17 mouse cellular contexts compared by ENCODE assay signal in the genomic region with DNA sequence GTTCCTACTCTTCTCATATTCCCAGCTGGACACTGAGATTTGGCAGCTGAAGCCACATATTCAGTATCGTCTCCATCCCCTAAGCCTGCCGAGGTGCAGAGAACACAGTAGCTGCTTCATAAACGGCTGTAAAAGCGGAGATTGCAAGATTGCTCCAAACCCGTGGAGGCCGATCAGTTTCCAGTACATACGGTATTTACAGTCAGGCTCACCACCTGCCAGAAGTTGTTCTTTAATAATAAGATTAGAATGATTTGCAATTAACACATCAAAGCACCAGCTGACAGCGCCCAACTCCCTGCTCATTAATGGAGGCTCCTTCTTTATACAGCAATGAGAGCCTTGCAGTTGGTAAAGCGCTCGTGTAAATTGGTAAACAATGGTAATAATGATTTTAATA.
DNase-seq lines count a peak whose midpoint lies in the region; ATAC-seq lines count a peak whose summit lies in the region.
"Had no signal": no experiment of that assay in that cellular context is flagged by ENCODE, and none has a peak within 500 bp of the region (broad histone marks: within the 10 kb centered on the region; RNA-seq: fewer than 3 reads in every experiment).

No protein-coding gene starts in this region.

- H3K4me1 ChIP-seq in forebrain, embryonic 12.5 days, result peaks cover 13% of the 10 kb centered on the region; the same call in 1 of the 2 replicates
- peaks cover 21% of the 10 kb centered on the region for H3K4me1 ChIP-seq in forebrain, embryonic 16.5 days (replicated peaks; ENCODE audit: control insufficient read depth, insufficient read depth, low read length)
- H3K4me1 ChIP-seq: liver, embryonic 13.5 days had no signal

- WGBS in forebrain, embryonic 12.5 days, result 40% methylated on average over 10 of the region's 10 CpGs
- 10% methylated on average over 10 of the region's 10 CpGs for WGBS in forebrain, embryonic 16.5 days

- H3K27ac ChIP-seq in forebrain, embryonic 12.5 days, result peak overlapping the region; percentile 65; the same call in 1 of the 2 replicates
- peak overlapping the region; percentile 4 for H3K27ac ChIP-seq in forebrain, embryonic 16.5 days (ENCODE audit: low read length)
- H3K27ac ChIP-seq: hindbrain, embryonic 10.5 days; limb, embryonic 12.5 days; liver, embryonic 13.5 days had no signal

- ATAC-seq in forebrain, embryonic 12.5 days (ENCODE audit: low FRiP score), result peak; percentile 70; the same call in 1 of the 2 replicates
- ATAC-seq in forebrain, embryonic 16.5 days, result peak; percentile 79
- ATAC-seq in megakaryocyte-erythroid progenitor cell, adult 5-6 weeks (replicated peaks; ENCODE audit: low FRiP score, low TSS enrichment, poor library complexity, severe bottlenecking), result no peak
- ATAC-seq: CD4-positive, CD25-positive, alpha-beta regulatory T cell, adult 4 months had no signal

- H3K4me3 ChIP-seq in forebrain, embryonic 12.5 days (replicated peaks), result no peak overlapping the region
- H3K4me3 ChIP-seq in forebrain, embryonic 16.5 days (replicated peaks; ENCODE audit: low read length), result no peak overlapping the region
- H3K4me3 ChIP-seq: hindbrain, embryonic 10.5 days; limb, embryonic 12.5 days; liver, embryonic 13.5 days had no signal

- peaks cover 5% of the 10 kb centered on the region; the same call in 1 of the 2 replicates for H3K27me3 ChIP-seq in forebrain, embryonic 12.5 days
- no peaks in the 10 kb centered on the region for H3K27me3 ChIP-seq in forebrain, embryonic 16.5 days (replicated peaks; ENCODE audit: control insufficient read depth, insufficient read depth, low read length)
- H3K27me3 ChIP-seq: limb, embryonic 12.5 days; liver, embryonic 13.5 days had no signal

- no peak overlapping the region for H3K9ac ChIP-seq in forebrain, embryonic 12.5 days
- peak overlapping the region; percentile 3; the same call in 1 of the 2 replicates for H3K9ac ChIP-seq in forebrain, embryonic 16.5 days (replicated peaks; ENCODE audit: low read depth, low read length)
- H3K9ac ChIP-seq: limb, embryonic 12.5 days; liver, embryonic 13.5 days had no signal

- 0 out of 2 replicates have a peak overlapping the region, but pooled peaks have one; percentile 6 for H3K4me2 ChIP-seq in forebrain, embryonic 12.5 days
- H3K4me2 ChIP-seq in forebrain, embryonic 16.5 days (ENCODE audit: low read length), result peak overlapping the region; percentile 13; the same call in 1 of the 2 replicates
- H3K4me2 ChIP-seq: limb, embryonic 12.5 days; liver, embryonic 13.5 days had no signal

- no peaks in the 10 kb centered on the region for H3K36me3 ChIP-seq in forebrain, embryonic 12.5 days (replicated peaks)
- no peaks in the 10 kb centered on the region for H3K36me3 ChIP-seq in forebrain, embryonic 16.5 days (ENCODE audit: control insufficient read depth, insufficient read depth)
- H3K36me3 ChIP-seq: G1E; hindbrain, embryonic 10.5 days; limb, embryonic 12.5 days; liver, embryonic 13.5 days had no signal

- DNase-seq in layer of hippocampus, postnatal 14 days (ENCODE audit: low spot score in 2 of 2), result peak; percentile 20 to 23
- DNase-seq in layer of hippocampus, adult 9-11 months, result no peak
- DNase-seq in retina, embryonic 14.5 days (ENCODE audit: low spot score), result peak; percentile 39
- DNase-seq in urinary bladder, postnatal 4 days (ENCODE audit: low spot score in 2 of 2), result no peak
- DNase-seq: cerebellum, postnatal 14 days; gastrocnemius, postnatal 25 days; kidney, adult 2 months; kidney, postnatal 25 days; liver, embryonic 13.5 days; right cerebral cortex, postnatal 14 days had no signal

- no peaks in the 10 kb centered on the region for H3K9me3 ChIP-seq in forebrain, embryonic 12.5 days
- no peaks in the 10 kb centered on the region for H3K9me3 ChIP-seq in forebrain, embryonic 16.5 days (ENCODE audit: control insufficient read depth, low read length)
- H3K9me3 ChIP-seq: G1E; hindbrain, embryonic 10.5 days; limb, embryonic 12.5 days; liver, embryonic 13.5 days had no signal

Comparison
In these comparisons a context has a peak if more than half of its experiments do, and no peak if none do; other contexts are left out.
1. DNase-seq: peak in layer of hippocampus, postnatal 14 days (2 of 2) and retina, embryonic 14.5 days (single experiment); none in layer of hippocampus, adult 9-11 months (single experiment) and urinary bladder, postnatal 4 days (0 of 2).